Mouse (Mus musculus) heart, embryonic 13.5 days (tissue): ENCODE measurements around the gene Anks3. TPM values are rescaled to one million over a fixed set of nuclear protein-coding genes. Genes with fewer than 3 reads are reported as not detected.
A peak's percentile ranks its signal among the peaks of the same experiment; 100 is the strongest.

Experiments used
- ATAC-seq: fragments of 200-750 bp; cut with Nextera tagmentation; 2 replicates; pipeline ENCODE4 v1.8.0; 2017; ENCODE audit warnings: moderate TSS enrichment; ENCODE audit not compliant: insufficient number of reproducible peaks, low FRiP score, low TSS enrichment; ENCODE audit errors: extremely low read depth
- H3K27ac ChIP-seq: fragments of 300-500 bp; sonication (generic); replicated peaks from 2 replicates; pipeline ENCODE4 v1.5.1; 2015; ENCODE audit warnings: moderate library complexity, mild to moderate bottlenecking, inconsistent platforms
- H3K27me3 ChIP-seq: fragments of 300-500 bp; sonication (generic); replicated peaks from 2 replicates; pipeline ENCODE4 v1.6.1; 2015; ENCODE audit warnings: mild to moderate bottlenecking, inconsistent platforms
- H3K36me3 ChIP-seq: fragments of 300-500 bp; sonication (generic); 2 replicates; pipeline ENCODE4 v1.6.1; 2015; ENCODE audit warnings: mild to moderate bottlenecking, inconsistent platforms
- H3K4me1 ChIP-seq: fragments of 300-500 bp; sonication (generic); 2 replicates; pipeline ENCODE4 v1.6.1; 2015; ENCODE audit warnings: inconsistent platforms
- H3K4me2 ChIP-seq: fragments of 300-500 bp; sonication (generic); 2 replicates; pipeline ENCODE4 v1.6.1; 2015; ENCODE audit warnings: inconsistent platforms, mild to moderate bottlenecking, moderate library complexity
- H3K4me3 ChIP-seq: fragments of 300-500 bp; sonication (generic); 2 replicates; pipeline ENCODE4 v1.5.1; 2015; ENCODE audit warnings: moderate library complexity, mild to moderate bottlenecking, inconsistent platforms
- H3K9ac ChIP-seq: fragments of 300-500 bp; sonication (generic); 2 replicates; pipeline ENCODE4 v1.6.1; 2015; ENCODE audit warnings: inconsistent platforms, mild to moderate bottlenecking, moderate library complexity
- H3K9me3 ChIP-seq: fragments of 300-500 bp; sonication (generic); 2 replicates; pipeline ENCODE4 v1.6.1; 2016; ENCODE audit warnings: inconsistent platforms
- WGBS: fragments of 180-500 bp; shearing (Covaris S2); methylation state at CpG from one replicate; pipeline ENCODE4 v1.1.7; 2015; ENCODE audit warnings: mixed read lengths; 5-methylcytosine and 5-hydroxymethylcytosine counted together
- polyA plus RNA-seq: library from polyadenylated mRNA; unstranded; fragments of >200 nt; fragmentation: Nextera tagmentation; extraction: Ambion mirVana; gene quantifications from 2 replicates; pipeline ENCODE4 v1.2.1, GENCODE M21; 2015

The Anks3 gene
- polyA plus RNA-seq, 1 experiment from 2014 or later, result 32.3 TPM

DNA sequence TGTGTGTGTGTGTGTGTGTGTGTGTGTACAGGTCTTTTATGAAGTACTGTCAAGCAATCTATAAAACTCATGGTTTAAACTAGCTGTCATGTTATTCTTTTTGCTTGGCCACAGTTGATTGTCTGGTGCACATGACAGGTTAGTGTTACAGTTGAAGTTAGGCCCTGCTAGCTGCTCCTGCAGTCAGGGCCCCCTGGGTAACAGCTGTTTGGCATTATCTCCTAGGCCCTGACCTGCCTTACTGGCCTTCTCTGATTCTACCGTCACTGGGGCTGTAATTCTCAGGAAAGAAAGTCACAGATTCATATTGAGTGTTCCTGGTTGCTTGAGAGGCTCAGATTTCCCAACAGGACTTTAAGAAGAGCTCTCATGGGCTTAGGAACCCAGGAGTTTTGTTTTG, 58.4 kb downstream of the Anks3 start:
- no peaks in the 10 kb centered on the region for H3K27me3 ChIP-seq
- H3K27ac ChIP-seq, result no peak overlapping the region
- ATAC-seq, result no peak
- peaks cover 44% of the 10 kb centered on the region for H3K36me3 ChIP-seq
- H3K4me1 ChIP-seq, result peaks cover 35% of the 10 kb centered on the region
- WGBS, result 38% methylated on average over 1 of the region's 1 CpGs
- no peak overlapping the region for H3K4me3 ChIP-seq
- no peak overlapping the region for H3K9ac ChIP-seq
- no peaks in the 10 kb centered on the region for H3K9me3 ChIP-seq
- H3K4me2 ChIP-seq, result no peak overlapping the region

- H3K27ac ChIP-seq, result no peak overlapping the region
Observed at GRCm38 (mm10) chr16:4904878-4905277, 59.1 kb downstream of the Anks3 start.

GRCm38 (mm10) chr16:4903491-4904102, 60.4 kb downstream of the Anks3 start:
- Histone ChIP-seq H3K36me3 (peaks cover 24% of the 10 kb centered on the region), H3K9ac (no peak overlapping the region), H3K4me3 (no peak overlapping the region), H3K4me1 (peaks cover 45% of the 10 kb centered on the region), H3K4me2 (no peak overlapping the region), H3K27ac (no peak overlapping the region), H3K27me3 (no peaks in the 10 kb centered on the region), H3K9me3 (no peaks in the 10 kb centered on the region)
- no peak for ATAC-seq
- WGBS, result 71% methylated on average over 6 of the region's 6 CpGs

More at GRCm38 (mm10) chr16:4904878-4905277, 59.1 kb downstream of the Anks3 start:
- H3K4me1 ChIP-seq, result peaks cover 39% of the 10 kb centered on the region
- ATAC-seq, result no peak
- WGBS, result 79% methylated on average over 3 of the region's 3 CpGs
- H3K9me3 ChIP-seq, result no peaks in the 10 kb centered on the region
- H3K9ac ChIP-seq, result no peak overlapping the region
- no peak overlapping the region for H3K4me2 ChIP-seq
- H3K4me3 ChIP-seq, result no peak overlapping the region
- no peaks in the 10 kb centered on the region for H3K27me3 ChIP-seq
- H3K36me3 ChIP-seq, result peaks cover 37% of the 10 kb centered on the region

GRCm38 (mm10) chr16:4902390-4902789, 61.6 kb downstream of the Anks3 start:
- 74% methylated on average over 2 of the region's 2 CpGs for WGBS

DNA sequence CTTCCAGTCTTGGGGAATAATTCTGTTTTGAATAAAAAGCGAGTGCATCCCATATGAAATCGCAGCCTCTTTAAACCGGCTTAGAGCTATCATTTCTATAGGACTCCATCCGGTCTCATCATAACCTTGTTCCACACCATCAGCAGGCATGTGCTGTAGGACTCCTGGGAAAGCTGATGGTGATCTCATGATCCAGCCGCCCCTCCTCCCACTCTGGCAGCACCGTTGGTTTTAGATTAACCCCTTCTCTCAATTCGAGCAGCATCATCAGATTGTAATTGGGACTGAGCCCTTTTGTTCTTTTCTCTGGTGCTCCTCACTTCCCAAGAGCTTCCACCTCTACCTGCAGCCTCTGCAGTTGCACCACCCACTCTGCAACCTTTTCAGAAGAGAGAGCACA, 62.8 kb downstream of the Anks3 start:
- no peak overlapping the region for H3K4me3 ChIP-seq
- H3K4me2 ChIP-seq, result no peak overlapping the region
- peaks cover 62% of the 10 kb centered on the region for H3K4me1 ChIP-seq
- H3K27ac ChIP-seq, result no peak overlapping the region
- H3K9ac ChIP-seq, result no peak overlapping the region
- no peaks in the 10 kb centered on the region for H3K9me3 ChIP-seq
- peaks cover 8% of the 10 kb centered on the region; the same call in 1 of the 2 replicates for H3K36me3 ChIP-seq
- 57% methylated on average over 7 of the region's 7 CpGs for WGBS
- H3K27me3 ChIP-seq, result no peaks in the 10 kb centered on the region
- no peak for ATAC-seq

More at GRCm38 (mm10) chr16:4902390-4902789, 61.6 kb downstream of the Anks3 start:
- Histone ChIP-seq H3K27ac (0 out of 2 replicates have a peak overlapping the region, but pooled peaks have one; percentile 13), H3K27me3 (no peaks in the 10 kb centered on the region), H3K4me1 (peaks cover 50% of the 10 kb centered on the region), H3K4me3 (no peak overlapping the region), H3K4me2 (no peak overlapping the region), H3K9me3 (no peaks in the 10 kb centered on the region), H3K9ac (0 out of 2 replicates have a peak overlapping the region, but pooled peaks have one; percentile 17), H3K36me3 (peaks cover 12% of the 10 kb centered on the region)
- ATAC-seq, result no peak

GRCm38 (mm10) chr16:4899711-4900110, 64.3 kb downstream of the Anks3 start:
- no peaks in the 10 kb centered on the region for H3K27me3 ChIP-seq
- 64% methylated on average over 2 of the region's 2 CpGs for WGBS
- H3K4me2 ChIP-seq, result no peak overlapping the region
- no peaks in the 10 kb centered on the region for H3K9me3 ChIP-seq
- ATAC-seq, result no peak
- peak overlapping the region; percentile 2; the same call in 1 of the 2 replicates for H3K27ac ChIP-seq
- H3K4me3 ChIP-seq, result no peak overlapping the region
- H3K36me3 ChIP-seq, result peaks cover 8% of the 10 kb centered on the region; the same call in 1 of the 2 replicates
- H3K4me1 ChIP-seq, result peaks cover 66% of the 10 kb centered on the region
- H3K9ac ChIP-seq, result no peak overlapping the region

DNA sequence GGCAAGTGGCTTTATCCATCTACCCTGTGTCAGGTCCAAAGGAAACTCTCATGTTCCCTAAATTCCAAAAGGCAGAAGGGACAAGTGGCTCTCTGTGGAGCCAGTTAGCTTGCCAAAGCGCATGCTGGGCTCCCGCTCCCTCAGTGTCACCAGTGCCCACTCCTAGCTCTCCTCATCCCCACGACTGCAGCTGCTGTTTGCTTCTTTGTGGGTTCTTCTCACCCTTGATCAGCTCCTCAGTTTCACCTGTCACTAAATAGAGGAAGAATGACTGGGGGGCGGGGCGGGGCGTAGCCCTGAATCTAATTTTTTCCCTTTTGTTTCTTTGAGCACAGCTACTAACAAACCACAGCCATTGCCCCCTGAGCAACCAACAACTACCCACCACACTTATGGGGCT, 65.1 kb downstream of the Anks3 start:
- ATAC-seq, result no peak
- no peak overlapping the region for H3K9ac ChIP-seq
- WGBS, result 88% methylated on average over 6 of the region's 6 CpGs
- no peak overlapping the region for H3K4me2 ChIP-seq
- no peaks in the 10 kb centered on the region for H3K9me3 ChIP-seq
- H3K4me1 ChIP-seq, result peaks cover 72% of the 10 kb centered on the region
- H3K36me3 ChIP-seq, result peaks cover 8% of the 10 kb centered on the region; the same call in 1 of the 2 replicates
- no peaks in the 10 kb centered on the region for H3K27me3 ChIP-seq
- no peak overlapping the region for H3K4me3 ChIP-seq
- H3K27ac ChIP-seq, result no peak overlapping the region

DNA sequence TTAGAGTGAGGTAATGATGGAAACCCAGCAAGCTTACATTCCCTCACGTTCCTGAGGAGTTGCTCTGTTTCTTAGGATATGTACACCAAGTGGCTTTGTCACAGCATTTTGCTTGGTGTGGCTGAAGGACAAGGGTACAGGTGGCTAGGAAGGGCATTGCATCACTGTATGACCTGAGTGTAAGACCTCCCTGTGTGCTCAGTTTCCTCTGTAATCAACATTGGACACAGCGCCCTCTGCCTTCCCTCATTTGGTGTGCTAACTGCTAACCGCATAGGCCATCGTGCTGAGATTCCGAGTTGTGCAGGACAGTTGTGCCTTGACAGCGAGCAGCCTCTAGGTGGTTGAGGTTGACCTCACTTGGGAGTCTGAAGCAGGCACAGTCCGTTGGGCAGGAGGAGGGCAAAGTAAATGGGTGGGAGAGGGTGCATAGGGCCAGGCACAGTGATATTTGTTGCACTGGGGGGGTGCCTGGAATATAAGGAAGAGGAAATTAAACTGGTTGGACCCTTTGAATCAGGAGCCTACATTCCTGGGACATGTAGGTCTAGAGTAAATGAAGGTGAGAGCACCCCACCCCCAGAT, 66.8 kb downstream of the Anks3 start:
- Histone ChIP-seq H3K4me3 (no peak overlapping the region), H3K9ac (peak overlapping the region; percentile 45; the same call in 1 of the 2 replicates), H3K27me3 (no peaks in the 10 kb centered on the region), H3K4me2 (no peak overlapping the region), H3K36me3 (peaks cover 8% of the 10 kb centered on the region; the same call in 1 of the 2 replicates), H3K4me1 (peaks cover 65% of the 10 kb centered on the region), H3K27ac (peak overlapping the region; percentile 83), H3K9me3 (no peaks in the 10 kb centered on the region)
- no peak for ATAC-seq
- WGBS, result 54% methylated on average over 7 of the region's 7 CpGs

DNA sequence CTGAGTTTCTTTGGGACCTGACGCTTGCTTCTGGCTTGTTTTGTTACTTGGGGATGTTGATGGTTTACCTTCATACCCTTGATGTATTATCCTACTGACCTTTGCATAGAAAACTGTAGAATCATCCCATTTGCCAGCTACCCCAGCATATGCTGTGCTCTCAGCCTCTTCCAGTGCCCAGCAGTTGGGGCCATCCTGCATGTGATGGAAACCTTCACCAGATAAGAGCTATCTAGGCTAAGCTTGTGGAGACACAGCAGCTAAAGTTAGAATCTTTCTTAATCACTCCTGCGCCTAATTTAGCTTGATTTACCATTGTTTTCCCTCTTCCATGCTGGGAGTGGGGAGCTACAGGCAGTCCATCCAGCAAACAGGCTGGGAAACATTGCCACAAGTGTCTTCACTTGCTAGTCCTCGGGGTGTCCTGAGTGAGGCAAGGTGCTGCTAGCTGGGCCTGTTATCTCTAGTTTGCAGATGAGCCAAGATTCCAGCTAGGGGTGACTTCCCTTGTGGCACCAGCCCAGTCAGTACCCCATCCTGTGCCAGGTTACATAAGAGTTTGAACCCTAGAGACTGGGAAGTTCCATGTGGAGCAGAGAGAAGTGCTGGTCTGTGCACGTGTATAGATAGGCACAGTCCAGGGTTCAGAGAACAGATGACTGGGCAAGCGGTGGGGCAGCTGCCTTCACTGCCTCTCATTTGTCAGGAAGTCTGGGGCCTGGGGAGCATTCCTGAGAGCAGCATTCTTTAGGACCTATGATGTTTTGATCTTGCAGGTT, 67.6 kb downstream of the Anks3 start:
- Histone ChIP-seq H3K4me1 (peaks cover 66% of the 10 kb centered on the region), H3K27me3 (no peaks in the 10 kb centered on the region), H3K27ac (peak overlapping the region; percentile 83), H3K9me3 (no peaks in the 10 kb centered on the region), H3K4me2 (peak overlapping the region; percentile 28), H3K4me3 (no peak overlapping the region), H3K9ac (peak overlapping the region; percentile 58), H3K36me3 (peaks cover 9% of the 10 kb centered on the region)
- ATAC-seq, result no peak; the same call in 1 of the 2 replicates
- WGBS, result 24% methylated on average over 5 of the region's 5 CpGs

DNA sequence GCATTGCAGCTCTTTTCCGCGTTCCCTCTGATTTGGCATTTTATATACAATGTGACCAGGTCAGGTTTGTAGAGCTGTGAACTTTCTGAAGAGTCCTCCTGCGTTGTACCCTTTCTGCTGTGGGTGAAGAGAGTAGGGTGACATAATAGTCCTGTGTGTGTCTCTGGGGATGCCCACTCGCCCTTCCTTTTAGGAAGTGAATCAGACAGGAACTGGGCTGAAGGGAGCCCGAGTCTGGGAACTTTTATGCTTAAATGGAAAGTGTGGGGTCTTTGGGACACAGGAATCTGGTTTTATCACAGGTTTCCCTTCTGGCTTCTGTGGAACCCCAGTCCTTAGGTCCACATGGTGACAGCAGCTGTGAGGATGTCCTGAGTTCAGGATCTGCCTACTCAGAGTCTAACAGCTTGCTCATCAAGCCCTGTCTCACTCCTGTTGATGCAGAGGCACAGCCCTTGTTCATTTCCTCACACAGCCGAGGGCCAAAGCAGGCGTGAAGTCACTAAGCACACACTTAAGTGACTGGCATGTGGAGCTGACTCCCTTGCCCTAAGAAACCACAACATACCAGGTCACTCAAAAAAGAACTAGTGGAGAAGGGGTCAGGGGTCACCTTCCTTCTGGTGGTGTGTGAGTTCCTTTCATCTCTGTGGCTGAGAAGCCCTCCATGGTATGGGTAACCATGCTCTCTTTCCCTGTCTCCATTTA, 69.7 kb downstream of the Anks3 start:
- WGBS, result 66% methylated on average over 7 of the region's 7 CpGs
- no peaks in the 10 kb centered on the region for H3K9me3 ChIP-seq
- H3K27ac ChIP-seq, result peak overlapping the region; percentile 52
- H3K9ac ChIP-seq, result peak overlapping the region; percentile 13; the same call in 1 of the 2 replicates
- H3K27me3 ChIP-seq, result no peaks in the 10 kb centered on the region
- H3K4me2 ChIP-seq, result no peak overlapping the region
- no peak overlapping the region for H3K4me3 ChIP-seq
- no peak for ATAC-seq
- H3K4me1 ChIP-seq, result peaks cover 73% of the 10 kb centered on the region
- peaks cover 10% of the 10 kb centered on the region for H3K36me3 ChIP-seq

GRCm38 (mm10) chr16:4892171-4892570, 71.8 kb downstream of the Anks3 start:
- Histone ChIP-seq H3K4me3 (no peak overlapping the region), H3K4me2 (no peak overlapping the region), H3K36me3 (peaks cover 15% of the 10 kb centered on the region), H3K27ac (peak overlapping the region; percentile 24; the same call in 1 of the 2 replicates), H3K9ac (no peak overlapping the region), H3K9me3 (no peaks in the 10 kb centered on the region), H3K27me3 (no peaks in the 10 kb centered on the region), H3K4me1 (peaks cover 84% of the 10 kb centered on the region)
- 91% methylated on average over 6 of the region's 6 CpGs for WGBS
- no peak for ATAC-seq
